Mouse (Mus musculus) heart, adult 2 months (tissue): Measurements from ENCODE around the gene Opalin.

Source experiments
- CTCF ChIP-seq: fragments of 200-600 bp; IDR thresholded peaks from 2 replicates; pipeline ENCODE4 v1.8.1; 2022; ENCODE audit warnings: antibody characterized with exemption, mild to moderate bottlenecking, moderate library complexity
- EP300 ChIP-seq: fragments of 200-500 bp; IDR thresholded peaks from 2 replicates; pipeline ENCODE4 v1.6.1; 2011; ENCODE audit warnings: low read depth, low read length, control low read depth; ENCODE audit not compliant: insufficient read depth
- POLR2A ChIP-seq: fragments of 200-500 bp; IDR thresholded peaks from 2 replicates; pipeline ENCODE4 v1.6.1; 2011; ENCODE audit warnings: mild to moderate bottlenecking, low read depth, low read length, control low read depth; ENCODE audit not compliant: insufficient read depth

DNA sequence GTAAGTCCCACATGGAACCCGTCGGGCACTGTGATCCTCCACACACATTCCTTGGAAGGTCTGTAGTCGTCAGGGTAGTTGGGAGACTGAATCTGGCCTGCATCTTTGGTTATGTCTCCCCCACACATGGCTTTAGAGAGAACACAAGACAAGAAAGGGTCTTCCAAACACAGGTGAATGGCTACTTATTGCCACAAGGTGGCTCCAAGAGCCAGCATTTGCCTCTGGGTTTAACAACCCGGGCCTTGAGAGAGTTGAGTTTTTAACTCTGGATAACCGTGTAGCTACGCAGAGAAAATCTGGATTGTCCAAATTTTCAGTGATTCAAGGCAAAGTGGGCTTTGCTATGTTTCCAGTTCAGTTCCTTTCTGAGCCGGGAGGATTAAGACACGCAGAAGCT lies 28.0 kb upstream of the Opalin start:
- TF ChIP-seq POLR2A (no peak), CTCF (peak; percentile 86), EP300 (no peak)
